Mouse (Mus musculus) stomach, embryonic 14.5 days (tissue): ENCODE results near the gene Piwil4. TPM values are rescaled to one million over a fixed set of nuclear protein-coding genes. Genes with fewer than 3 reads are reported as not detected.

Experiments used
- ATAC-seq: fragments of 200-750 bp; cut with Nextera tagmentation; 2 replicates; pipeline ENCODE4 v1.8.0; 2017; ENCODE audit warnings: low read depth, moderate TSS enrichment; ENCODE audit not compliant: insufficient number of reproducible peaks, insufficient read depth, low FRiP score
- H3K27ac ChIP-seq: fragments of 300-500 bp; sonication (generic); 2 replicates; pipeline ENCODE4 v1.5.1; 2014; ENCODE audit warnings: mild to moderate bottlenecking, low read length, moderate library complexity, mixed read lengths
- H3K27me3 ChIP-seq: fragments of 300-500 bp; sonication (generic); 2 replicates; pipeline ENCODE4 v1.6.1; 2014; ENCODE audit warnings: low read length, control low read depth, mixed read lengths; ENCODE audit not compliant: control insufficient read depth, insufficient read depth
- H3K36me3 ChIP-seq: fragments of 300-500 bp; sonication (generic); 2 replicates; pipeline ENCODE4 v1.6.1; 2014; ENCODE audit warnings: mild to moderate bottlenecking, control low read depth, low read length, moderate library complexity, mixed read lengths; ENCODE audit not compliant: control insufficient read depth, insufficient read depth
- H3K4me1 ChIP-seq: fragments of 300-500 bp; sonication (generic); 2 replicates; pipeline ENCODE4 v1.6.1; 2014; ENCODE audit warnings: low read length, control low read depth, mixed read lengths; ENCODE audit not compliant: control insufficient read depth, insufficient read depth
- H3K4me2 ChIP-seq: fragments of 300-500 bp; sonication (generic); replicated peaks from 2 replicates; pipeline ENCODE4 v1.6.1; 2014; ENCODE audit warnings: low read depth, low read length, control low read depth
- H3K4me3 ChIP-seq: fragments of 300-500 bp; sonication (generic); 2 replicates; pipeline ENCODE4 v1.5.1; 2014; ENCODE audit warnings: low read depth, low read length, control low read depth
- H3K9ac ChIP-seq: fragments of 300-500 bp; sonication (generic); replicated peaks from 2 replicates; pipeline ENCODE4 v1.6.1; 2014; ENCODE audit warnings: low read depth, mild to moderate bottlenecking, control low read depth, low read length, moderate library complexity, mixed read lengths
- H3K9me3 ChIP-seq: fragments of 300-500 bp; sonication (generic); 2 replicates; pipeline ENCODE4 v1.6.1; 2016; ENCODE audit warnings: low read depth, low read length, control low read depth; ENCODE audit not compliant: control insufficient read depth
- WGBS: fragments of 180-500 bp; shearing (Covaris S2); extraction: QIAGEN DNeasy Blood & Tissue Kit; methylation state at CpG from one replicate; pipeline ENCODE4 v1.1.7; 2014; 5-methylcytosine and 5-hydroxymethylcytosine counted together
- polyA plus RNA-seq: library from polyadenylated mRNA; unstranded; fragments of >200 nt; fragmentation: Nextera tagmentation; extraction: Ambion mirVana; gene quantifications from 2 replicates; pipeline ENCODE4 v1.2.1, GENCODE M21; 2014

Gene Piwil4
- polyA plus RNA-seq, 1 experiment from 2014 or later = 0.12 TPM

GRCm38 (mm10) chr9:14697903-14698302 lies 42.6 kb downstream of the Piwil4 start:
- Histone ChIP-seq H3K27ac (no peak overlapping the region), H3K4me1 (no peaks in the 10 kb centered on the region), H3K4me3 (no peak overlapping the region), H3K36me3 (no peaks in the 10 kb centered on the region), H3K4me2 (no peak overlapping the region), H3K9ac (no peak overlapping the region), H3K9me3 (no peaks in the 10 kb centered on the region), H3K27me3 (no peaks in the 10 kb centered on the region)
- 63% methylated on average over 4 of the region's 4 CpGs for WGBS
- ATAC-seq = no peak

GRCm38 (mm10) chr9:14689376-14690108 lies 51.0 kb downstream of the Piwil4 start:
- no peaks in the 10 kb centered on the region for H3K4me1 ChIP-seq
- no peak overlapping the region for H3K27ac ChIP-seq
- 0 out of 2 replicates have a peak, but pooled peaks have one; percentile 23 for ATAC-seq
- no peaks in the 10 kb centered on the region for H3K36me3 ChIP-seq
- no peak overlapping the region for H3K4me3 ChIP-seq
- H3K9ac ChIP-seq = no peak overlapping the region
- WGBS = 66% methylated on average over 12 of the region's 12 CpGs
- no peaks in the 10 kb centered on the region for H3K9me3 ChIP-seq
- H3K27me3 ChIP-seq = no peaks in the 10 kb centered on the region
- H3K4me2 ChIP-seq = no peak overlapping the region

GRCm38 (mm10) chr9:14684363-14684762 lies 56.2 kb downstream of the Piwil4 start:
- Histone ChIP-seq H3K4me1 (no peaks in the 10 kb centered on the region), H3K4me2 (no peak overlapping the region), H3K9me3 (no peaks in the 10 kb centered on the region), H3K27ac (no peak overlapping the region), H3K27me3 (no peaks in the 10 kb centered on the region), H3K9ac (no peak overlapping the region), H3K4me3 (no peak overlapping the region), H3K36me3 (no peaks in the 10 kb centered on the region)
- ATAC-seq = no peak
- WGBS = 50% methylated on average over 4 of the region's 4 CpGs

GRCm38 (mm10) chr9:14682741-14683140 lies 57.8 kb downstream of the Piwil4 start:
- H3K4me1 ChIP-seq = no peaks in the 10 kb centered on the region
- H3K4me3 ChIP-seq = no peak overlapping the region
- H3K27me3 ChIP-seq = no peaks in the 10 kb centered on the region
- H3K27ac ChIP-seq = no peak overlapping the region
- no peak overlapping the region for H3K4me2 ChIP-seq
- no peaks in the 10 kb centered on the region for H3K36me3 ChIP-seq
- H3K9me3 ChIP-seq = peaks cover 4% of the 10 kb centered on the region; the same call in 1 of the 2 replicates
- no peak for ATAC-seq
- H3K9ac ChIP-seq = no peak overlapping the region

- Histone ChIP-seq H3K27ac (no peak overlapping the region), H3K9me3 (peaks cover 4% of the 10 kb centered on the region; the same call in 1 of the 2 replicates), H3K27me3 (no peaks in the 10 kb centered on the region), H3K4me2 (no peak overlapping the region), H3K4me3 (no peak overlapping the region), H3K36me3 (no peaks in the 10 kb centered on the region), H3K9ac (no peak overlapping the region), H3K4me1 (0 out of 2 replicates have a peak, but pooled peaks cover 4% of the 10 kb centered on the region)
- ATAC-seq = no peak
- WGBS = 67% methylated on average over 2 of the region's 2 CpGs
Measured at GRCm38 (mm10) chr9:14680584-14680983, 59.9 kb downstream of the Piwil4 start.

GRCm38 (mm10) chr9:14675707-14676691 lies 64.5 kb downstream of the Piwil4 start:
- no peak overlapping the region for H3K4me2 ChIP-seq
- H3K4me1 ChIP-seq = 0 out of 2 replicates have a peak, but pooled peaks cover 6% of the 10 kb centered on the region
- no peaks in the 10 kb centered on the region for H3K36me3 ChIP-seq
- no peak overlapping the region; the same call in 1 of the 2 replicates for H3K27ac ChIP-seq
- peak; percentile 77 for ATAC-seq
- WGBS = 46% methylated on average over 9 of the region's 9 CpGs
- peaks cover 4% of the 10 kb centered on the region; the same call in 1 of the 2 replicates for H3K9me3 ChIP-seq
- no peak overlapping the region for H3K9ac ChIP-seq
- no peak overlapping the region for H3K4me3 ChIP-seq
- no peaks in the 10 kb centered on the region for H3K27me3 ChIP-seq

- Histone ChIP-seq H3K27me3 (no peaks in the 10 kb centered on the region), H3K27ac (no peak overlapping the region), H3K9me3 (peaks cover 4% of the 10 kb centered on the region; the same call in 1 of the 2 replicates), H3K4me3 (no peak overlapping the region), H3K4me2 (no peak overlapping the region), H3K36me3 (no peaks in the 10 kb centered on the region), H3K4me1 (0 out of 2 replicates have a peak, but pooled peaks cover 6% of the 10 kb centered on the region), H3K9ac (no peak overlapping the region)
- no peak for ATAC-seq
- 91% methylated on average over 8 of the region's 8 CpGs for WGBS
Measured at GRCm38 (mm10) chr9:14674506-14674905, 66.0 kb downstream of the Piwil4 start.

- WGBS = 88% methylated on average over 4 of the region's 4 CpGs
Measured at GRCm38 (mm10) chr9:14673109-14673508, 67.4 kb downstream of the Piwil4 start.

More at GRCm38 (mm10) chr9:14673109-14673508, 67.4 kb downstream of the Piwil4 start:
- H3K27ac ChIP-seq = no peak overlapping the region
- H3K4me2 ChIP-seq = no peak overlapping the region
- no peaks in the 10 kb centered on the region for H3K27me3 ChIP-seq
- H3K9me3 ChIP-seq = no peaks in the 10 kb centered on the region
- H3K36me3 ChIP-seq = no peaks in the 10 kb centered on the region
- no peak for ATAC-seq
- no peak overlapping the region for H3K4me3 ChIP-seq
- H3K9ac ChIP-seq = no peak overlapping the region
- H3K4me1 ChIP-seq = 0 out of 2 replicates have a peak, but pooled peaks cover 6% of the 10 kb centered on the region
